Mouse (Mus musculus): ENCODE measurements around the gene Sgms1.

Gene Sgms1

DNA sequence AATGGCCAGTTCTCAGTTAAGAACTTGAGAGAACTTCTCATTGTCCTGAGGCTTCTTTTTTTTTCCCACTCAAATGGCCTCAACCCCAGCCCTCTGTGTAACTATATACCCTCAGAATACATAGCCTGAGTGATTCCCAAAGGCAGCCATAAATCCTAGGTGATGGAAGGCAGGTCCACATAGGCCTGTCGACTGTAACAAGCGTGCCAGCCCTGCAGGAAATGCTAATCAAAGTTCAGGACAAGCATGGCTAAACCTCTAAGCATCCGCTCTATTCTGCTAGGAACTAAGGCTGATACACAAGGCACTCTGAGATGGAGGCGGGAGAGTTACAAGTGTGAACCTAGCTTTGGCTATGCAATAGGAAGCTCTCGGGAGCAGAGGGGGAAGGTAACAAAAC is 151.8 kb downstream of the Sgms1 start:
- no peak for DNase-seq

DNA sequence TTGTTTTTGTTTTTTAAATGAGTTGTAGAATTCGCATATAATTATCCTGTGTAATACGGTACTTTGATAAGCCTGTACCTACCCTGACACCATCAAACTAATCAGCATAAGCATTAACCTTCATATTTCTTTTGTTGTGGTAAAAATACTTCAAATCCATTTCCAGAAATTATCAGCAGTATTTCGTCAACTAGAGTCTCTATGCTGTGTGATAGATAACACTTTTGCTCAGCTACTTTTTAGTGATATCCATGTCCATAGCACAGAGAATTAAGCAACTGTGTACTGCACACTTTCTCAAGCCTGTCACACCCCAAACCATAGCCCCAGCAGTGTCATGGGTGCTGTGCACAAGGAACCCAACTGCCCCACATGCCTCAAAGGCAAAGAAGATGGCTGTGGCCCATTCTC is 152.3 kb downstream of the Sgms1 start:
- DNase-seq = no peak

DNA sequence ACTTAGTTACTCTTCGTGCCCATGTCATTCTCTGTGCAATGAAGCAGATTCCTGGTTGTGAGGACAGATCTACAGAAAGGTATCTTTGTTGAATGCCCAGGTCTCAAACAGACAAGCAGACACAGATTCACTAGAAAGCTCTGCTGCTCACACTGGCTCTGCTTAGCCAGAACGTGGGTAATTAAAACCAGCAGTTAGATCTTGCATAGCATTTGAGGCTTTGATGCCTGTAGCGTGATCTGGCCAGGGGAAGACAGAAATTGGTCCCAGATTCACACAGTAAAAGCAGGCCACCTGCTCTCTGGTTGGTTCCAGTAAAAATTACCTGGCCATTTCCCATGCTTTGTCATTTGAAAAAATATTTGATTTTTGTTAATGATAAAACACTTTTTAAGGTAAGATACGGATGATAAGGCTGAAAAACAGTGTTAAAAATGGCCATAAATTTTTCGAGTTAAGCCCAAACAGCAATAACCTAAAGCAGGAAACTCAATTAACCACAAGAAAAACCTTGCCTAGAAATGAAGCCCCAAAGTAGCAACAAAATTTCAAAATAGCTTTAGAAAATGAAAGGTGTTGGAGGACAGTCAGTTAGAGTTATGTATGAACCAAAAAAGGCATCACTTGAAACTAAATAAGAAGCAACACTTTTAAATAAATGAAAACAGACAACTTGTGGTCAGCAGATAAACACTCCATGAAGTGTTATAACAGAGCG is 154.6 kb downstream of the Sgms1 start:
- DNase-seq = no peak

DNA sequence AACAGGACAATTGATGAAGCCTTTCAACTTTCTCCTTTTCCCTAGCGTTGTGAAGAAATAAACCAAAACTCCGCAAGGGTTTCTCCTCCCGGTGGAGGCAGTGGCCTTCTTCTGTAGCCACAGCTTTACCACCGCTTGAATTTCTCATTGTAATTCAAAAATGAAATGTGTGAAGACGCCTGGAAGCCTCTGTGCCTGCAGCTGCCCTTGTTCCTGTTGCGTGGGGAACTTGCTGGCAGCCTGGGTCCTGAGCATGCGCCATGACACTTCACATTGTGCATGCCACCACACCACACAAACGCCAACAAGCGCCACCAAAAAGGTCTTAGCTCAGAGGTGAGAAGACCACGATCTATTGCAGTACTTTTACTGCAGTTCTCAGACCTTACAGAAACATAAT is 158.2 kb downstream of the Sgms1 start:
- no peak for DNase-seq

DNA sequence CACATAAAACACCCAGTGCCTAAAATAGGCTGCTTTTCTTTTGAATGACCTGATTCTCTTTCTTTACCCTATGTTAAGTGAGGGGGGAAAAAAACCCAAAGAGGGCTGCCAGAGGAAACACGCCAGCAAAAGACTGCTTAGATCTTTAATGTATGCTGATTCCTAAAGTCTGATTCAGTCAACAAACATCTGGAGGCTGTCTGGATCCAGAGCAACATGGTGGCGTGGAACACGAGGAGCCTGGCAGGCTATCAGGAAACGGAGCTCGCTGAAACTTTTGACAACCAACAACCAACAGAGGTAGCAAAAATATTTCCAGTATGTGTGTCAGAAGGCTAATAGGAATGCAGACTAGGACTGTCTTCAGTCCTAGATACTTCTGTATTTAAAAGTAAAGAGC is 158.7 kb downstream of the Sgms1 start:
- DNase-seq = no peak

DNA sequence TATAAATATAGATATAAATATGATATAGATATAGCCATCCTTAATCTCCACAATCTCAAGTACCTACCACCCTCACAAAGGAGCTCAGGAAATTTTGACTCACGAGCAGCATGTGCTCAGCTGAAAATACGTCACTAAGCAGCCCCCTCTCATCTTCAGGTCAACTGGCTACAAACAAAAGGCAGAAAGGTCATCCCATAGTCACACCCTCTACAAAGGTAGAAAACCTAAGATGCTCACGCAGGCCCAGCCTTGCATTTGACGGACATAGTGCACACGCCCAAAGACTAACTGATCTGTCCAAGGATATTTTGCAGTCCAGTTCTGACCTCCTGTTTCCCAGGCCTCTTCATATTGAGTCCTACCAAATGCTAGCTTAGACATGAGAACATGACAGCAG is 159.2 kb downstream of the Sgms1 start:
- DNase-seq = no peak

DNA sequence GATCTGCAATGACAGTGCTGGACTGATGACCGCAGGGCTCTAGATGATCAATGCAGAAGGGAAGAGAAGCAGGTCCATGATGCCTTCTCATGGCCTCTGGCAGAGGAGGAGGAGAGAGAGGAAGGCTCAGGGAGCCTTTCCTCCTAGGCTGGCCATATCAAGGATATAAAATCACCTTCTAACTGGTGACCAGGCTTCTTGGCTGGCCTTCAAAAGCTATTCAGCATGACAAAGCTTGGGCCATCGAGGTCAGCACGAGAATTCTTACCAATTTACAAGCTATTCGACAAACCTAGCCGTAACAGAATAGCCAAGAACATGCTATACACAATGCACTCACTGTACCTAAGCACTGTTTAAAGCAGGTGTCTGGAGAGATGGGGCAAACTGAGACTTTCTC is 159.7 kb downstream of the Sgms1 start:
- no peak for DNase-seq

DNA sequence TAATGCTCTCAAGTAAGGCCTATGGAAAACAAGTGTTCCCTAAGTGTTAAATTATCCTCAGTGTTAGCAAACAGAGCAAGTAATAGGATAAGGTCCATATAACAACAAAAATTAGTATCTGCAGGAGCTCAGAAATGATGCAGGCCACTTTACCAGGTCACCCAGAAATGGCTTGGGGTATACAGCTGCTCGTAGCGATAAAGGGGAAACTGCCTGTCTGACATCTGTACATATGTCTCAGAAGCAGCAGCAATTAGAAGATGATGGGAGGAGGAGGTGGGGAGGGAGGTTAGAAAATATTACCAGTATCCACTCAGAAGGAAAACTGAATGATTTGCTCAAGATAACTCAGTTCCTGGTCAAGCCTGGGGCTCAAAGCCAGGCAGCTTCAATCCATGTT is 162.3 kb downstream of the Sgms1 start:
- DNase-seq = no peak

DNA sequence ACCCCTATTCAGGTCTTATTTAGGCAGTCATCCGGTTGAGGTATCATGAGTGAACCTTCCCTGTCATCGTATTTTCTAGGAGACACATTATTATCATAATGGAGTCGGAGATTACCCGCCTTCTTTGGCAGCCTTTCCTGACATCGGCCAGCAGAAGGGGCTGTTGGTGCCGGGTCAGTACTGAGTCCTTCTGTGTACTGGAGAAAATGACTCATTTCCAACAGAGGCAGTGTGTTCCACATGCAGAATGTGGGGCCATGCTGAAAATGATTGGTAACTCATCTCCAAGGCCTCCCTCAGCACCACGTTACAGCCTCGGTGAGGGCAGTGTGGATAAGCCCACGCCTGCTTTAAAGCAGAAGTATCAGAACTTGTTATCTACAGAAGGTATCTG is 164.4 kb downstream of the Sgms1 start:
- no peak for DNase-seq

DNA sequence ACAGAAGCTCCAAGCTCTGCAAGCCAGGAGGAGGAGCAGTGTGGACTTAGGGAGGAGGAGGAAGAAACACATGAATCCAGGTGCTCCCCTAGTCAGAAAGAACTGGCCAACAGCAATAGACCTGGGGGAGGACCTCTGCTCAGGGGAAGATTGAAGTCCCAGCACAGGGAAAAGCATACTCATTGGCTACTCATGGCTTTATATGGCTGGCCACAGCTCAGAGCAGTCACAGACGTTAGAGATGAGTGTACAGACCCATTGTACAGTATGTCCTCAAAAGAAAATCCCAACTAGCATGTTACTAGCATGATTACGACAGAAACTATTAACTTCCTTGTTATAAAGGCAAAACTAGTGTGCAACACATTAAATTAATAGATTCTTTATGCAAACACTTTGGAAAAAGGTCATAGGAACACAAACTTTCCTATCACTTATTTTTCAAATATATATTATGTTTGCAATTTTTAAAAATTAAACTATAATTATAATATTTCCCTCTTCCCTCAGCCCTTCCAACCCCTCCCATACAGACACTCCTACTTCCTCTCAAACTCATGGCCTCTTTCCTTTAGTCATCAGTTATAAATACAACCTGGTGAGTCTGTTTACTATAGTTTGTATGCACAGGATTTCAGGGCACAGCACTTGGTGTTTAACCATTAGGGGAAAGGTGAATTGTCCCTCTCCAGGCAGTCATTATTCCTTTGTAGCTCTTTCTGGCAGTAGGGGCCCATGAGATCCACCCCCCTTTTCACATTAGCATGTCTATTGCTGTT is 165.0 kb downstream of the Sgms1 start:
- DNase-seq = no peak

DNA sequence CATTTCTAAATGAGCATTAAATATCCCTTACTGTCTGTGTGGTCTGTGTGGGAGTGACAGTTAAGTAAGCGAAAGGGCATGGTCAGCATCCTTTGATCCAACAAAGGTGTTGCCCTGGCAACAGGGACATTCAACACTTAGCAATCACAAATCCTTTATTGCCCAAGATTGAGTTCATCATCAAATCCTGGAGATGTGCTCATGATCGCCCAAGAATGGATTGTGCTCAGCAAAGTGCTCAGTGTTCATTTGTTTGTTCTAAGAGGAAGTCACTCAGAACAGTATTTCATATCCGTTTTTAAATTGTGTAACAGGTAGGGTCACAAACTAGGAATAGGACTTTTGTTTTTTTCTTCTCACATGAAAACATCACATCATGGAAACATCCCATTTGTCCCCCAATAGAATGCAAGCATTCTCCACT is 165.8 kb downstream of the Sgms1 start:
- no peak for DNase-seq

DNA sequence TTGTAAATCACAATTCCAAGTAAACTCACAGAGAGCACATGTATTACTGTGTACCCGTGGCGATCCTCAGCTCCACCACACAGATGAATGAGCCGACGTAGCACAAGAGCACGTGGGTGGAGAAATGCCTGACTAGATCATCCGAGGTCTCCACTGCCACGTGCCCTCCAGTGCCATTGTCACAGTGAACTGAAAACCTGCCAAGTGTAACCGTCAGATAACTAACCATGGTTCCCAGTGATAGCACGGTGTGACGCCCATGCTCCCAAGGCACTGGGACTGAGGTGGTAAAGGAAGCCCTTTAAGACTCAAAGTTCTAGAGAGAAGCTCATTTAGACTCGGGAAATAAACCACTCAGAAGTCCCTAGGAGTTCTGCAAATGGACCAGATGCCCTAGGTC is 167.4 kb downstream of the Sgms1 start:
- DNase-seq = no peak

DNA sequence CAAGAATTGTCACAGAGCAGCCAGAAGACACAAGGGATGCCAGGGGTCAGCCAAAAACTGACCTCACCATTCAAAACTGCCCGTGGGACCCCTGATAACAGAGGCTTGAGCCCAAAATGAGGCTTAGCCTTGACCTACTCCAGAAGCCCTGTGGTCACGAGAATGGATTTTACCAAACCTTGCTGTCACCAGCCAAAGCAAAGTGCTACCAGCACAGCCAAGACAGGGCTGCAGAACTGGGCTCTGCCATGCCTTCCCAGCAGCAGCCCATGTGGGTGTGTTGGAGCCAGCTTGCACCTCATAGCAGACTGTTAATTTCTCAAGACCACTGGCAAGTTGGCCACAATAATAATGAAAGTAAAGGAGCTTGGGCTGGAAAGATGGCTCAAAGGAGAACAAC is 168.5 kb downstream of the Sgms1 start:
- no peak for DNase-seq

DNA sequence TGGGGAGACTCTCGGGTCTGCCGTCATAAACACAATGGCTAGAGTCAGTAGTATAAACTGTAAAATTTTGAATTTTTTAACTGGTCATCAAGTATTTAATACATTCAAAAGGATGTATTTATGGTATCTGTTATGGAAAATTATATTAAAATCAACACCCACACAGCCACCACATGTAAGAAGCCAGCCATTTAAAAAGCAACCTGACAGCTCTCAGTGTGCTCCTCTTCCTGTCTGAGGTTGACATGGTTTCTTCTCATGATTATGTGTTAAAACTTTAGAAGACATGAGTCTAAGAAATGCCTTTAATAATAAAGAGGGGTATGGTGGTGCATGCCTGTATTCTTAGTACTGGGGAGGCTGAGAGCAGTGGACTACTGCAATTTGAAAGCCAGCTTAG is 172.8 kb downstream of the Sgms1 start:
- DNase-seq = no peak

DNA sequence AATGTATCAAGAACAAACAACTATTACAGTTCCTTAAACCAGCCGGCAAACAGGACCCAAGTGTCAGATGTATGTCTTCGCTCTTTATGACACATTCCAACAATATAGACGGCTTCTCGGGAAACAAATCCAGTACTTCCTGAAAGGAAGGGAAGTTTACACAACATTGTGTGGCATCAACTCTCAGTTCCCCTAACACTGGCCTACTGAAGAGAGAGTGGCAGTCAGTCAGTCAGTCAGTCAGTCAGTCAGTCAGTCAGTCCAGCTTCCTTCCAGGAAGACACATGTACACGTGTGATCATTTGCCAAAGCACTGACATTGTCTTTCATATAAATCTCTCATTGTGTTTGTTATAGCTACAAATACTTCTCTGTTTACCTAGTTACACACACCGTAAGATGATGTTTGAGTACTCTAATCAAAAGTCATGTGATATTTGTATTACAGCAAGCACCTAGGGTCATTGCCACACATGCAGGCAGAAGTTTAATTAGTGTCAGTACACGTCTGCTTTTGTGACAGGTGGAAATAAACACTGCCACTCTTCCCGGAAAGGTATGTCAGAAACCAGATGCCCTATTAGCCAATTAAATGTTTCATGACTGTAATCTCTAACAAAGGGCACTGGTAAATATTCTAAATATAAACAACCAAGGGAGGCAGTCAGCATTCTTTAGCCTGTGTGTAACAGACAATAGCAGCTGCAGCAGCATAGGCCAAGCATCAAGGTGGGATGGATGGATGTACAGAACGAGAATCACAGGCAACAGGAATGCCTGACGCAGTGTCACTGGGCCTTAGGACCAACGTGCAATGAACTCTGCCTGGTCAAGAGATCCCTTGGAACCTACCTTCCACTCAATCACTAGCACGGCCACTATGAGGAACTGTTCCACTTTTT is 174.4 kb downstream of the Sgms1 start:
- DNase-seq = no peak

DNA sequence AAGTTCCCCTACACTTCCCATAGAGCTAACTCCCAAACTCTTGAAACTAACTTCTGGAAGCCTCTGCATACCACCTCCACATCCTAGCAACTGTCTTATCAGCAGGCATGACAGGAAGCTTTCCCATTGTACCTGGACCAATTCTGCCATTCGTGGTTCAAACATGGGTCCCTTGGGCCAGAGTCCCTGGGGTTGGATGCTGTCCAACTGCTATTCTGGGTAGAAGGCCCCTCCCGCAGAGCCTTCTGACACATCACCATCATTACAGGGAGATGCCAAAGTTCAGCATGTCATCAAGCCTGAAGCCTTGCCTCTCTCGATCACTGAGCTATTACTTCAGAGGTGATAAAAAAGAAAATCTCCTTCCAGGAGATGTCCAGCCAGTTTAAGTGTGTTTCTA is 175.9 kb downstream of the Sgms1 start:
- no peak for DNase-seq

DNA sequence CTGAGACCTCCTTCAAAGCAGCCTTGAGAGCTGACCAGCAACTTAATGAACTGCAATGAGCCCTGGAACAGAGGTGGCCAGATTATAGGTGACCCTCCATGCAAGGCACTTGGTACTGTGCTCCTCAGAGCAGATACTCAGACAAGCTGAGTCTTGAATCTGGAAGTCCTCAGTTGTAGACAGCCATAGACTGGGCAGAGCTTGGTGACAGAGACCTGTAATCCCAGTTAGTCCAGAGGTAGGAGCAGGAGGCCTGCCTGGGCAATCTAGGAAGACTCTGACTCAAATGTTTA is 178.3 kb downstream of the Sgms1 start:
- DNase-seq = no peak

DNA sequence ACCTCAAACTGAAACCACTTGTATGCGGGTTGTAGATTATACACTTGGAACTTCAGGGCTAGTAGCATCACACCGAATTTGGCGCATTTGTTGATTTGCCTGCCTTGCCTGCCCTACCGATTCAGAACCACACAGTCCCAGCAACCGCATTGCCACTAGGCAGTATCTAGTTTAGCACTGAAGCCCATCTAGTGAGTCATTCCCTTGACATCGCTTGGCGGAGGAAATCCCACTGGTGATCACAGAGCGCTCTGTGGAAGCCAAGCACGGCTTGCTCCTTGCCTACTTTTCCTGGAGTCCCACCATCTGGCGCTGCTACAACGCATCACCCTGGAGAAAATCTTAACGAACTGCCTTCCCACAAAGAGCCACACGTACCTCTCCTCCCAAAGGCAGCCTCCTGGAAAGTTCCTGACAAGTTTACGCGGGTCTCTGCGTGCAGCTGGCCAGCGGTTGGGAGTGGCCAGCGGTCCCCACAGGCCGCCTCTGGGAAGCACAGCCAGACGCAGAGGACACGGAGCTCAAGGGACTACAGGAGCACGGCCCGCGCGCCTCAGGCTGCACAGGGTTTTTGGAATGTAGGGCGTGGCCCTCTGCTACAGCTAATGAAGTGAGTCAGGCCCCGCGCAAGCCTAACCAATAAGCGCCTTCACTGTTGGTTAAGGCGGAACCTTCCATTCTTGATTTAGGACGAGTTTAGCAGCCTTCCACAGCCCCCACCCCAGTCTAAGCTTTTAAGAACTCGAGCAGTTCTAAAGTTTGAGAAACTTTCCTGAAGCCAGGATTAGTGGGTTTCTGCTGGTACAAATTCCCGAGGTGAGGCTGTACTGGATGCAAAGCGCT is 178.8 kb downstream of the Sgms1 start:
- DNase-seq = peak; percentile 85

DNA sequence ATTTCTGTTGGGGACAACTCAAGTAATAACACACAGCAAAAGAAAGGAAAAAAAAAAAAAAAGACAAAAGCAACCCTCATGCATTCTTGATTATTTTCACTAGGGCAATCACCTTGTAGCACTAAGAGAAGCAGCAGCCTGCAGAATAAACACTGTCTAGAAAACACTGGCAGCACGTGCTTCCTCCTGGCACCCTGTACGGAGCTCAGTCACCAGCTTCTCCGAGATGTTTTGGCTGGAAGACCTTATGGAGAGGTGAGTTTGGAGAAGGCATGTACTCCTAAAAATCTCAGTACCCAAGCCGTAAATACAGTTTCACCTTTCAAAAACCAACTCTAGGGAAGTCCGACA is 179.4 kb downstream of the Sgms1 start:
- no peak for DNase-seq

DNA sequence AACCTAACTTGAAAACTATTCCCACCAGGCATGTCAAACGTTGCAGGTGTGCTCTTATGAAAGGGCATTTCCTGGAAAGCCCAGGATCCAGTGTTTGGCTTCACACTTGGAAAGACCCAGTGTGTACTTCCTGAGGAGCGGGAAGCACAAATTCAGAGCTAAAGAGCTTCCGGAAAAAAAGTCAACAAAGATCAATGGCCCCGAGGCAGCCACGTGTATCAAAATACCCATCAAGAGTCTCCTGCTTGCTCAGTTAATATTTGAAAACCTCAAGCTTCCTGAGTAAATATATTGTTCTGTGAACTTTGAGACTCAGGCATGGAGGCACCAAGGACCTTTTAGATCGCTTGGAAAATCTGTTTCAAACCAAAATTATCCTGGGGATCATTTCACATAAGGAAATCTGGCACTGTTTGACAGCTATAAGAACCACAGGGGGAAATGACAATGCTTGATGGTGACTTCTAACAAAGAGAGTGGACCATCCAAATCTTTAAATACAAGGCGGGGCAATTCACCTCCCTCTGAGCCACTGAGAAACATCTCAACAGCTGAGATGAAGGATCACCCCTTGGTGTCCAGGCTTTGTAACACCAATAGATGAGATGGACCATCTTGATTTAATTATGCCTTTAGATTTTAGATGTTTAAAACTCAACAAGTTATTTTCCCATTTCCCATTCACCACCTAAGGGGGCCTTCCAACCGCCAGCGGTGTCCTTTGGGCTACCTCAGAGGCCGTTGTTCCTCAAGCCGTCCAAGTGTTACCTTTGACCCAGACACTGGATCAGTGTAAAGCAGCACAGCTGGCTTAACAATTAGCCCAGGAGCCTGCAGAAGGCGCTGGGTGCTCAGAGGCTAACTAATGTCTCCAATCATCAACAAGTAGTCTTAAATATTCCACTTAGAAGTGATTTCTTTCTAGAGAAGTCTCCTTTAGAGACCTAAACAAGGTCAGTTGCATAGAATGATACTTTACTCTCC is 187.1 kb downstream of the Sgms1 start:
- no peak for DNase-seq

DNA sequence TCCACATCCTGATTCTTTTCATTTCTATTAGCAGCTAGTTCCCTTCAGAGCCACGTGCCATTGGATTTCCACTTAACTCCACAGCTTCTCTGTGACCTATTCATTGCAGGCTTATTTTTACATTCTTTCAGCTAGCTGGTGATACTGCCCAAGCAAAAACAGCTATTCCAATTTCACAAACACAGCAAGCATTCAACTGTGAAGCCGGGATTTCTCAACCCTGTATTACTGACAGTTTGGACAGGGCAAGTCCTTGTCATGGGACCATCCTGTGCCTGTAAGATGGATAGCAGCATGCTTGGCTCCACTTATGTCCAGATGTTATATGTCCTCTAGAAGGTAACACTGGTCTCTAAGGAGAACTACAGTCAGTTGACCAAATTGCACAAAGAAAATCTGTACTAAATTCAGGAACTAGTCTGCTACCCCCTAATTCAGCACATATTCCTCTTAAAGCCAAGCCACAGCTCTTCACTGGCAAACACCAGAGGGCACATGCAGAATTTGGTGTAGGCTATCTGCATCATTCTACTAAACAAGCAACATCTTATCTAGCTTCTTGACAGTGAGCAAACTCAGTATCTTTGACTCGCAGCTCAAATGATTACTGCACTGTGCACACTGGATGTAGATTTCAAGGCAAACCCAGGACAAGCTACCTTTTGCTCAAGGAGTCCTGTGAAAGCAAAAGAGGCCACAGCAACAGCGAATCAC is 189.5 kb downstream of the Sgms1 start:
- DNase-seq = no peak
